ENCODE assay signal across 24 mouse cellular contexts in genomic region chr6:48905606-48906005, GRCm38 (mm10). TPM values are rescaled to one million over a fixed set of nuclear protein-coding genes. Genes with fewer than 3 reads are reported as not detected.
"Had no signal": no experiment of that assay in that cellular context is flagged by ENCODE, and none has a peak within 500 bp of the region (broad histone marks: within the 10 kb centered on the region; RNA-seq: fewer than 3 reads in every experiment).

No protein-coding gene starts in this region.

- DNase-seq: liver, postnatal 0 days; lung, adult 2 months; lung, postnatal 14 days; lung, postnatal 36 days; right cerebral cortex, postnatal 14 days; spleen, adult 18-20 months; thymus, adult 18-20 months; thymus, postnatal 14 days; thymus, postnatal 36 days had no signal

- H3K36me3 ChIP-seq: lung, embryonic 15.5 days; midbrain, embryonic 13.5 days; midbrain, embryonic 15.5 days; neural tube, embryonic 12.5 days had no signal

- H3K4me1 ChIP-seq: lung, embryonic 15.5 days; megakaryocyte, embryonic 14.5 days; midbrain, embryonic 13.5 days; midbrain, embryonic 15.5 days; neural tube, embryonic 12.5 days had no signal

- H3K4me3 ChIP-seq: lung, embryonic 15.5 days; megakaryocyte, embryonic 14.5 days; midbrain, embryonic 13.5 days; midbrain, embryonic 15.5 days; neural tube, embryonic 12.5 days had no signal

- H3K27ac ChIP-seq: lung, embryonic 15.5 days; macrophage; midbrain, embryonic 13.5 days; midbrain, embryonic 15.5 days; neural tube, embryonic 12.5 days had no signal

- H3K27me3 ChIP-seq: lung, embryonic 15.5 days; midbrain, embryonic 13.5 days; midbrain, embryonic 15.5 days; neural tube, embryonic 12.5 days had no signal

- H3K9me3 ChIP-seq: lung, embryonic 15.5 days; megakaryocyte, embryonic 14.5 days; midbrain, embryonic 13.5 days; midbrain, embryonic 15.5 days; neural tube, embryonic 12.5 days had no signal

RNA-seq across cellular contexts. Expression of gene 1600015I10Rik, which starts 24.1 kb away (rescaled TPM):
- total RNA-seq: megakaryocyte progenitor cell, adult 5-6 weeks; midbrain, postnatal 0 days; monocyte, adult 5-6 weeks; neutrophil, adult 5-6 weeks had no signal
- polyA plus RNA-seq: liver, postnatal 0 days; lung, adult 2 months; lung, embryonic 15.5 days; lung, postnatal 0 days; macrophage; midbrain, embryonic 11.5 days; midbrain, embryonic 13.5 days; midbrain, embryonic 15.5 days; midbrain, postnatal 0 days; neural tube, embryonic 12.5 days; neural tube, embryonic 14.5 days; stomach, embryonic 14.5 days; stomach, embryonic 16.5 days had no signal

RNA-seq across cellular contexts. Expression of gene Aoc1, which starts 32.9 kb away (rescaled TPM):
- total RNA-seq: midbrain, postnatal 0 days; monocyte, adult 5-6 weeks; neutrophil, adult 5-6 weeks had no signal
- polyA plus RNA-seq: macrophage; midbrain, embryonic 11.5 days; midbrain, embryonic 13.5 days; midbrain, embryonic 15.5 days; neural tube, embryonic 14.5 days; stomach, embryonic 14.5 days had no signal
